Mouse (Mus musculus) cortical plate, adult 2 months (tissue): ENCODE measurements around the gene Frs2. TPM values are rescaled to one million over a fixed set of nuclear protein-coding genes. Genes with fewer than 3 reads are reported as not detected.
"Not testable (repeated sequence)": the region's sequence is repeated elsewhere in the genome, so short reads cannot be mapped to it uniquely, and the experiment has no call there.

Source experiments
- H3K27ac ChIP-seq: fragments of 200-500 bp; 2 replicates; pipeline ENCODE4 v1.5.1; 2012; ENCODE audit warnings: low read length, control low read depth, inconsistent platforms; ENCODE audit not compliant: insufficient read depth
- H3K4me1 ChIP-seq: fragments of 200-500 bp; 2 replicates; pipeline ENCODE4 v1.6.1; 2011; ENCODE audit warnings: low read length; ENCODE audit not compliant: control insufficient read depth, insufficient read depth
- H3K4me3 ChIP-seq: fragments of 200-500 bp; 2 replicates; pipeline ENCODE4 v1.5.1; 2011; ENCODE audit warnings: mild to moderate bottlenecking, low read length, control low read depth; ENCODE audit not compliant: insufficient read depth
- CTCF ChIP-seq: fragments of 200-500 bp; IDR thresholded peaks from 2 replicates; pipeline ENCODE4 v1.5.1; 2011; ENCODE audit warnings: mild to moderate bottlenecking, control low read depth, low read length; ENCODE audit not compliant: insufficient read depth; ENCODE audit errors: extremely low read depth
- POLR2A ChIP-seq: fragments of 200-500 bp; IDR thresholded peaks from 2 replicates; pipeline ENCODE4 v1.6.1; 2011; ENCODE audit warnings: mild to moderate bottlenecking, low read length, control low read depth; ENCODE audit not compliant: insufficient read depth; ENCODE audit errors: extremely low read depth
- polyA plus RNA-seq: library from polyadenylated mRNA; depleted of rRNA; stranded (reverse); fragments of >200 nt; gene quantifications from 2 replicates; pipeline ENCODE4 v1.2.3, GENCODE M21; 2012

Frs2 gene
- polyA plus RNA-seq, 1 experiment: 35.9 TPM

DNA sequence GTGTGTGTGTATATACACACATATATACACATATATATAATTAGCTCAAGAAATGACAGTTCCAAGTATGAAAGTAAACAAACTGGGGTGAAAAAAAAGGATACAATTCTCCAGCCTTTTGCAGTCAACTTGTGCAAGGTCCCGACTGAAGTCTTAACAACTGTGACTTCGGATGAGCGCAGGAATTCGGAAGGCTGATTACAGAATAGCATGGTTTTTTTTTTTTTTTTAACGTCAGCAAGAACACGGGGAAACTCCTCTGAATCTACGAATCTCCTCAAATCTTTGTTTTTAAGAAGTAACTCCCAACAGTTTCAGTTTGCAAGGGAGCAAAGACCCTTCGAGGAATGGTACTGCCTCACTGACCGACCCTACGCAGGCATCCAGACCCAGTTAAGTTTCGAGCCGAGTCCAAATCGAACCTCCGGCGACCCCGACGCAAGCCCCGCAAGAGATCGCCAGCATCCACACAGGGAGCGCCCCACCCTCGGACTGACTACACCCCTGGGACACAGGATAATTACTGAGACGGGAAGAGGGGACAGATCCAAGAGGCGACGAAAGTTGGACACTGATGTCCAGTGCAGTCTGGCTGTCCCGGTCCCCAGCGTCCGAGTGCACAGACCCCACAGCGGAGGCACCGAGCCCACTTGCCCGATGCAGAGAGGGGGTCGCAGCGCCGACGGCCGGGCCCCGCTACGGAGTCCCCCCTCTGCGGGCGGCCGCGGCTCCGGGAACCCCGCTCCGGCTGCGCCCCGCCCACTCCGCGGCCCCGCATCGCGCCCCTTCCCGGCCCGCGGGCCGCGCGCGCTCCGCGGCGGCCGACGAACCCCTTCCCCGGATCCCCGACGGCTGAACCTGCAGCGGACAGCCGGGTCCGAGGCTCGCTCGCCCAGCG, 622 bp downstream of the Frs2 start:
- Histone ChIP-seq H3K27ac (peak overlapping the region; percentile 36; the same call in 1 of the 2 replicates), H3K4me1 (peaks cover 5% of the 10 kb centered on the region; the same call in 1 of the 2 replicates), H3K4me3 (peak overlapping the region; percentile 99)
- no peak for TF ChIP-seq CTCF
- no peak for TF ChIP-seq POLR2A

DNA sequence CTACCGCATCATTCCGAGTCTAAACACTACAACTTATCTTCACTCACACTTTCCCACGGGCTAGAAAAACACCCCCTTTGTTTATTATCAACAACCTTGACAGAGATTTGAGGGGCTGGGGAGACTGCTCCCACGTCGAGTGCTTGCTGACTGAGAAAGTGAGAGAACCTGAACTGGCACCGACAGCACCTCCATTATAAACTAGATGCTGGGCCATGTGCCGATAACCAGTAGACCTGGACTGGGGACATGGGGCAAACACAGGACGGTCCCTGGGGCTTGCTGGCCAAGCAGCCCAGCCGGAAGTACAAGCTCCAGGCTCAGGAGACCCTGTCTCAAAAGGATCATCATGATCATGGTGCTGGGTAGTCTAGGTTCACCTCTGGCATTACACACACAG, 1.9 kb downstream of the Frs2 start:
- peaks cover 5% of the 10 kb centered on the region; the same call in 1 of the 2 replicates for H3K4me1 ChIP-seq
- TF ChIP-seq CTCF: no peak
- TF ChIP-seq POLR2A: no peak
- H3K4me3 ChIP-seq: no peak overlapping the region
- no peak overlapping the region for H3K27ac ChIP-seq

DNA sequence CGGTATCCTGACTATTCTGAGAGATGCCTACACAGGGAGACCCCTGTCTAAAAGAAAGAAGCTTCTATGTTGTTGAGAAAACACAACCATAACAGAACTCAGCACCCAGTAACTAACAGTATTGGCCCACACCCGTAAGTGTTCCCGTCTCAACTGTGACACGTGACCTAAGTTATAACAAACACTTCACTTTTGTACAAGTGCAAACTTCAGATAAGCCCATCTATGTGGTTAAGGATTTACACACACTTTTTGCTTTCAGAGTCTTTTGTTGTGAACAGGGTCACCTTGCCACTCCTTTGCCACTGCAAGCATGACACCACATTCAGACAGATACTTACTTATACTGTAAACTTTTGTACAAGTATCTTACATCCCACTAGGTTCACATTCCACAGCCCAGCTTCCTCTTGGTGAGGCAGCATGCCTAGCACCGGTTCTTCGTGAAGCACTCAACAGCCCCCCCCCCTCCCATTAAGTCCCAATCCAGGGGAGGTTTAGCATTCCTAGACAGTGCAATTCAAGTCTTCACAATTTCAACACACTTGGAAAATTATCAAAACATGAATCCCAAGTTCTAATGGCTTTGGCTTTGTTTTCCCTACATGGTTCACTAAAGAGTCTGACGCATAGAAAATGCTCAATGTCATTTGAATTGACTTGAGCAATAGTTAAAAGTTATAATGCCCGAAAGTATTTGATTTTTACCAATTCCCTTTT, 2.6 kb downstream of the Frs2 start:
- H3K4me3 ChIP-seq: no peak overlapping the region
- H3K27ac ChIP-seq: no peak overlapping the region
- TF ChIP-seq CTCF (no peak), POLR2A (no peak)
- H3K4me1 ChIP-seq: peaks cover 5% of the 10 kb centered on the region; the same call in 1 of the 2 replicates

DNA sequence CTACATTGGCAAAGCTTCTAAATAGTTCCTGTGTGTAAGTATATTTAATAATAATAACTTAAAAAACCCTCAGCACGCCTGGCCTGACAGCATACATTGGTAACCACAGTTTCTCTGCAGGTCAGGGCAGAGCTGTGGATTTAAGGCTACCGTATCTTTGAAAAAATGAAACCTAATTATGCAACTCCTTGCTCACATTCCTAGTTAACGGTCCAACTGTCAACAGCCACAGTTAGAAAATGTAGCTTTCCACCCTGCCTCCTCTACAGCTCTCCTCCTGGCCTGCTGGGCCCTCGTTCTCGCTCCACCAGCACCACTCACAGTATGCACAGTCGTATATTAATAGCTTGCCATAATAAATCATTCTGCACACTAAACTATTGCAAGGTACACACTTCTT, 3.7 kb downstream of the Frs2 start:
- Histone ChIP-seq H3K4me1 (peaks cover 5% of the 10 kb centered on the region; the same call in 1 of the 2 replicates), H3K27ac (no peak overlapping the region), H3K4me3 (no peak overlapping the region)
- TF ChIP-seq CTCF (no peak), POLR2A (no peak)

DNA sequence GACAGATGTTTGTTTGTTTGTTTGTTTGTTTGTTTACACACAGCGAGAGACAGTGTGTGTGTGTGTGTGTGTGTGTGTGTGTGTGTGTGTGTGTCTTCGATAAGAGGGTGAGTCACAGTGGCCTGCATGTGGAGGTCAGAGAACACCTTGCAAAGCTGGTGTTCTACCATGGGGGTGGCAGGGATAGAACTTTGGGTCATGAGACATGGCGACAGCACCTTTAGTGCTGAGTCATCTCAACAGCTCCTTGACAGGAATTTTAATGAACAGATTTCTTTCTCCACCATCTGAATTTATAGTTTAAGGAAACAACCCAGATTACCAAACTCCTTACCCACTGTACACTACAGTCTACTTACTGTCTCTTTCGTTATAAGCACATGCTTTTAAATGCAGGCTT, 4.3 kb downstream of the Frs2 start:
- no peak overlapping the region for H3K4me3 ChIP-seq
- TF ChIP-seq CTCF (no peak), POLR2A (no peak)
- peaks cover 5% of the 10 kb centered on the region; the same call in 1 of the 2 replicates for H3K4me1 ChIP-seq
- no peak overlapping the region for H3K27ac ChIP-seq

DNA sequence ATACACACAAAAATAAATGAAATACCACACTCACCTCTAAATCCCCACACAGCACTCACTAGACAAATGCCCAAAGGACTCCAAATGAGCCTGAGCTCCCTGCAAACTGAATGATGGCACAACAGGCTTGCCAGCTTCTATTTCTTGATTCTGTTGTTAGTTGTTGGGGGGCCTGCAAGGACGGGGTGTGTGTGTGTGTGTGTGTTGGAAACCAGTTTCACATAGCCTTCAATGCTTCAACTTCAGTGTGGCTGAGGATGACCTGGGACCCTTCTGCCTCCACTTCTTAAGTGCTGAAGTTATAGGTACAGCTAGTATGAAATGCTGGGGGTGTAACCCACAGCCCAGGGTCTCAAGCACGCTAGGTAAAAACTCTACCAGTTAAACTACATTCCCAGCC, 5.0 kb downstream of the Frs2 start:
- Histone ChIP-seq H3K4me1 (peaks cover 5% of the 10 kb centered on the region; the same call in 1 of the 2 replicates), H3K4me3 (no peak overlapping the region), H3K27ac (no peak overlapping the region)
- no peak for TF ChIP-seq CTCF
- no peak for TF ChIP-seq POLR2A

DNA sequence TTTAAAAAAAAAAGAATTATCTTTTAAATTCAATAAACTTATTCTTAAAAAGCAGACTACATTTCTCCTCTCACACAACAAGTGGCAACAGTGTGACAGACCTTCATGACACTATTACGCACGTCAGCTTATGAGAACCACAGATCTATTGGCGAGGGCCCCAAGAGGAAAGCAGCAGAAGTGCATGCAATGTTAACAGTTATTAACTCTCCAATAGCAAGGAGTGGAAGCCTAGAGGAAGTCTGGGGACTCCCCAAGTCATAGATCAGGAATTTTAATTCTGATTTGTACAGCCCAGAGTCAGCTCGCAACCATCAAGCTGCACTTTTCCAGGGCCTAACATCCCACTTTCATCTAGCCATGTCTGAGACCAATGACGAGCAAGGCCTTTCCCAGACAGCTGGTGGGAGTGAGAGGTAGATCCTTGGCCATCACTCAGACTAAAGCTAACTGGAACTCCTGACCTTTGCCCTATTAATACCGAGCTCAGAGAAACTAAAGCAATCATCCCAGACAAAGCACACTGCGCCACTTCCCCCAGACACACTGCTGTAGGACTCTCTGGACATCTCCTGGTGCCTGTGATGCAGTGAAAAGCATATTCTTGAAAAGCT, 6.3 kb downstream of the Frs2 start:
- Histone ChIP-seq H3K27ac (no peak overlapping the region), H3K4me3 (no peak overlapping the region), H3K4me1 (peaks cover 5% of the 10 kb centered on the region; the same call in 1 of the 2 replicates)
- TF ChIP-seq POLR2A (no peak), CTCF (no peak)

DNA sequence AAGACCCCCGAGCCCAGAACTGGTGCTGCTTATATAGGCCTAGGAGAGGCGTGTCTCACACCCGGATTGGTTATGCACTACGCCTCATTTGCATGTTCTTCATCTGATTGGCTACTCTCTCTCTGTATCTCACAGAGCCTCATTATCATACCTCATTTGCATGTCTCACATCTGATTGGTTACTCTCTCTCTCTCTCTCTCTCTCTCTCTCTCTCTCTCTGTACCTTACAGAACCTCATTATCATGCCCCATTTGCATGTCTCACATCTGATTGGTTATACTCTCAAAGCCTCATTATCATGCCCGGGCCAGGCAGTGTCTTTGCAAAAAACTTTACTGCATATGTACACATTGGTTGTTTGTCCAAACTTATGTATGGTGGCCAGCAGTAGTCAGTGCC, 16.8 kb downstream of the Frs2 start:
- H3K4me3 ChIP-seq: not testable (repeated sequence)

DNA sequence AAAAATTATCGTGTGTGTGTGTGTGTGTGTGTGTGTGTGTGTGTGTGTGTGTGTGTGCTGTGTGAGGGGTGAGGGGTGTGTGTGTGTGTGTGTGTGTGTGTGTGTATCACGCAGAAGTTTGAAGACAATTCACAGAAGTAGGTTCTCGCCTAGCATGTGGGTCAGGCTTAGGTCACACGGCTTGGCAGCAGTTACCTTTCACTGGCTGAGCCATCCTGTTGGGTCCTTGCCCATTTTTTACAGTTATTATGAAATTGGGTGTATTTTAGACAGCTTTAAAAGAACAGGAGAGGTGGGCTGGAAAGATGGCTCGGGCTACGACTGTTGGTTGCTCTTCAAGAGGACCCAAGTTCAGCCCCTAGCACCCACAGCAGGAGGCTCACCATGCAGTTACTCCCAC, 18.3 kb downstream of the Frs2 start:
- Histone ChIP-seq H3K27ac (no peak overlapping the region), H3K4me3 (no peak overlapping the region), H3K4me1 (no peaks in the 10 kb centered on the region; the same call in 1 of the 2 replicates)
- TF ChIP-seq CTCF: no peak
- TF ChIP-seq POLR2A: no peak

More for the DNA sequence above, 16.8 kb downstream of the Frs2 start:
- not testable (repeated sequence) for H3K27ac ChIP-seq, H3K4me1 ChIP-seq
